12 mouse cellular contexts compared by ENCODE assay signal in the genomic region with DNA sequence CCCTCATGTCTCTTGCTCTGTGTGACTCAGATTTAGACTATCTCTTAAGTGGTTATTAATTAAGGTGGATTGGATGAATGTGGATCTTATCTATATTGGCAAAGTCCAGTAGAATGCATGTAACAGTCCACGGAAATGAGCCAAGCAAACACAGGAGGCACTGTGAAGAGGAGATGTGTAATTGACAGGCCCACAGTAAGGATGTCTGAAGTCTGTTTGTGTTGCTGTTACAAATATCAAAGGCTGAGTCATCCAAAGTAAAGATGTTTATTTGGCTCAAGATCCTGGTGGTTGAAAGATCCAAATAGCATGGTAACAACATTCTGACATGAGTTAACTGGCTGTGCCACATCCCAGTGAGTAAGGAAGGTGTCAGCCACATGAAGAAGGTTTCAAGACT.
"Had no signal": no experiment of that assay in that cellular context is flagged by ENCODE, and none has a peak within 500 bp of the region (broad histone marks: within the 10 kb centered on the region; RNA-seq: fewer than 3 reads in every experiment).

No protein-coding gene starts in this region.

- ATAC-seq: intestine, embryonic 16.5 days; liver, embryonic 12.5 days had no signal

- H3K9ac ChIP-seq: limb, embryonic 15.5 days; liver, embryonic 12.5 days; neural tube, embryonic 12.5 days; stomach, embryonic 15.5 days had no signal

- H3K36me3 ChIP-seq: limb, embryonic 15.5 days; liver, embryonic 12.5 days; midbrain, embryonic 10.5 days; neural tube, embryonic 12.5 days; stomach, embryonic 15.5 days had no signal

- H3K4me3 ChIP-seq: limb, embryonic 15.5 days; liver, embryonic 12.5 days; midbrain, embryonic 10.5 days; neural tube, embryonic 12.5 days; stomach, embryonic 15.5 days had no signal

- H3K27me3 ChIP-seq: limb, embryonic 15.5 days; liver, embryonic 12.5 days; neural tube, embryonic 12.5 days; stomach, embryonic 15.5 days had no signal

- H3K4me1 ChIP-seq: liver, embryonic 12.5 days; midbrain, embryonic 10.5 days had no signal

- H3K9me3 ChIP-seq: limb, embryonic 15.5 days; liver, embryonic 12.5 days; midbrain, embryonic 10.5 days; neural tube, embryonic 12.5 days; stomach, embryonic 15.5 days had no signal

- H3K4me2 ChIP-seq: limb, embryonic 15.5 days; liver, embryonic 12.5 days; neural tube, embryonic 12.5 days; stomach, embryonic 15.5 days had no signal

- DNase-seq: kidney, adult 8-10 months; kidney, postnatal 25 days; layer of hippocampus, adult 9-11 months; layer of hippocampus, postnatal 36 days; lung, postnatal 36 days; midbrain, embryonic 14.5 days had no signal

- H3K27ac ChIP-seq: limb, embryonic 15.5 days; liver, embryonic 12.5 days; midbrain, embryonic 10.5 days; neural tube, embryonic 12.5 days; stomach, embryonic 15.5 days had no signal
